Mouse (Mus musculus): ENCODE measurements around the gene Atp4b.

Atp4b gene

GRCm38 (mm10) chr8:13396725-13397124 is at the start of gene Atp4b:
Atp4b (minus strand) TSS chr8:13396825.
- no peak for DNase-seq (ENCODE audit: low read depth, low spot score)

- no peak for DNase-seq (ENCODE audit: low read depth, low spot score)
Observed at GRCm38 (mm10) chr8:13442152-13442551, 45.5 kb upstream of the Atp4b start.

GRCm38 (mm10) chr8:13437531-13437930 is 40.9 kb upstream of the Atp4b start:
- DNase-seq (ENCODE audit: low read depth, low spot score), result no peak

GRCm38 (mm10) chr8:13436052-13436451 is 39.4 kb upstream of the Atp4b start:
- no peak for DNase-seq (ENCODE audit: low read depth, low spot score)

GRCm38 (mm10) chr8:13434889-13435288 is 38.3 kb upstream of the Atp4b start, which contains the start of gene Tmem255b:
Tmem255b (plus strand) TSS chr8:13435189.
- no peak for DNase-seq (ENCODE audit: low read depth, low spot score)

GRCm38 (mm10) chr8:13433130-13433529 is 36.5 kb upstream of the Atp4b start:
- DNase-seq (ENCODE audit: low read depth, low spot score), result no peak

- no peak for DNase-seq (ENCODE audit: low read depth, low spot score)
Observed at GRCm38 (mm10) chr8:13430866-13431265, 34.2 kb upstream of the Atp4b start.

- no peak for DNase-seq (ENCODE audit: low read depth, low spot score)
Observed at GRCm38 (mm10) chr8:13430412-13430811, 33.8 kb upstream of the Atp4b start.

GRCm38 (mm10) chr8:13428156-13428555 is 31.5 kb upstream of the Atp4b start:
- no peak for DNase-seq (ENCODE audit: low read depth, low spot score)

GRCm38 (mm10) chr8:13427351-13427750 is 30.7 kb upstream of the Atp4b start:
- no peak for DNase-seq (ENCODE audit: low read depth, low spot score)

GRCm38 (mm10) chr8:13420970-13421369 is 24.3 kb upstream of the Atp4b start:
- no peak for DNase-seq (ENCODE audit: low read depth, low spot score)

GRCm38 (mm10) chr8:13419111-13419639 is 22.6 kb upstream of the Atp4b start:
- no peak for DNase-seq (ENCODE audit: low read depth, low spot score)

- DNase-seq (ENCODE audit: low read depth, low spot score), result no peak
Observed at GRCm38 (mm10) chr8:13415879-13416278, 19.3 kb upstream of the Atp4b start.

GRCm38 (mm10) chr8:13413823-13414390 is 17.3 kb upstream of the Atp4b start:
- DNase-seq (ENCODE audit: low read depth, low spot score), result no peak

- no peak for DNase-seq (ENCODE audit: low read depth, low spot score)
Observed at GRCm38 (mm10) chr8:13412891-13413558, 16.4 kb upstream of the Atp4b start.

- DNase-seq (ENCODE audit: low read depth, low spot score), result no peak
Observed at GRCm38 (mm10) chr8:13411597-13411996, 15.0 kb upstream of the Atp4b start.

GRCm38 (mm10) chr8:13406011-13406410 is 9.4 kb upstream of the Atp4b start:
- no peak for DNase-seq (ENCODE audit: low read depth, low spot score)

GRCm38 (mm10) chr8:13404666-13405131 is 8.1 kb upstream of the Atp4b start, which contains the start of gene Grk1:
Grk1 (plus strand) TSS chr8:13405081.
- no peak for DNase-seq (ENCODE audit: low read depth, low spot score)

- DNase-seq (ENCODE audit: low read depth, low spot score), result no peak
Observed at GRCm38 (mm10) chr8:13403517-13403916, 6.9 kb upstream of the Atp4b start.

GRCm38 (mm10) chr8:13393869-13394268 is 2.8 kb downstream of the Atp4b start:
- no peak for DNase-seq (ENCODE audit: low read depth, low spot score)

GRCm38 (mm10) chr8:13388744-13389143 is 7.9 kb downstream of the Atp4b start:
- no peak for DNase-seq (ENCODE audit: low read depth, low spot score)

- DNase-seq (ENCODE audit: low read depth, low spot score), result no peak
Observed at GRCm38 (mm10) chr8:13387728-13388127, 8.9 kb downstream of the Atp4b start.

GRCm38 (mm10) chr8:13386366-13386765 is 10.3 kb downstream of the Atp4b start:
- DNase-seq (ENCODE audit: low read depth, low spot score), result no peak

Measured in brain, embryonic 18.5 days (tissue).